Mouse (Mus musculus) heart, postnatal 25 days (tissue): ENCODE results near the gene B4gat1. TPM values are rescaled to one million over a fixed set of nuclear protein-coding genes. Genes with fewer than 3 reads are reported as not detected.
"Not testable (repeated sequence)": the region's sequence is repeated elsewhere in the genome, so short reads cannot be mapped to it uniquely, and the experiment has no call there.

ENCODE experiments used
- DNase-seq: peaks from one replicate; pipeline ENCODE4 v3.0.0; 2022; ENCODE audit warnings: low spot score
- intact Hi-C: fragments of 180-260 bp; cut with DNase I; formaldehyde crosslinking; loops from one replicate; pipeline ENCODE4 v1.15.1; 2025
- total RNA-seq, 2 experiments: library from RNA; stranded (reverse); gene quantifications; 2 replicates each; pipeline ENCODE4 v1.2.3; 2021

Gene B4gat1
- total RNA-seq: 10 to 100 TPM; 47.0 to 47.3 TPM

DNA sequence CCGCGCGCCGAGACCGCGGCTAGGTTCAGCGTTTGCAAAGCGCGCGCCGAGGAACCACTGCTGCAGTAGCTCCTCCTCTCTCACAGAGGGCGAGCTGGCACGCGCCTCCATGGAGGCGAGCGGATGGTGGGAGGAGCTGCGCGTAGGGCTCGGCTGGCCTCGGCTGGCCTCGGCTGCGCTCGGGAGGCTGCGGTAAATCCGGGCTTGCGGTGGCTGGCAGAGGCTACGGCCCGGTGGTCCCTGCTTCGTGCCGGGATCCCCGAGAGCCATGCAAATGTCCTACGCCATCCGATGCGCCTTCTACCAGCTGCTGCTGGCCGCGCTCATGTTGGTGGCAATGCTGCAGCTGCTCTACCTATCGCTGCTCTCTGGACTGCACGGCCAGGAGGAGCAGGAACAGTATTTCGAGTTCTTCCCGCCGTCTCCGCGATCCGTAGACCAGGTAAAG is at the start of gene B4gat1, which contains the start of gene AC124502.3:
TSS of gene B4gat1 (plus strand) at position 118 of the 448 bp plus-strand sequence.
TSS of gene AC124502.3 (plus strand) at position 183 of the 448 bp plus-strand sequence.
- intact Hi-C loops: loop anchor here (2.0 kb wide), 1 partner anchor 14 kb away; no protein-coding TSS in a partner anchor
- DNase-seq: peak; percentile 77

DNA sequence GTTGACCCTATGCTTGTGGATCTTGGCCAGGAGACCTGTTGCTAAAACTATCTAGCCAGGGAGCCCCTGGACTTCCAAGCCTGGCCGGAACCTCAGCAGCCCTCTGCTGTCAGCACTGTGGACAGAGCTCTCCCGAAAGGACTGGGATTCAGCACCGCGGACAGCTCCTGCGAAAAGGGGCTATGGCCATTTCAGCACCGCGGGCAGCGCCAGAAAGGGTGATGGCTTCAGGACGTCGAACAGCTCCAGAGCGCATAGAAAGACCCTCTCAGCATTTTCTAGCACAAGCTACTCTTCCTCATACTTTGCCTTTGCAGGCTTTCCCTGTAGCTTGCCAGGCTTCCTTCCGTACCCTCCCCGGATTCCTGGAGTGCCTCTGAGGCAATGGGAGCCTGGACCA is 49.6 kb upstream of the B4gat1 start:
- intact Hi-C loops: no loop called here
- DNase-seq: peak; percentile 64

DNA sequence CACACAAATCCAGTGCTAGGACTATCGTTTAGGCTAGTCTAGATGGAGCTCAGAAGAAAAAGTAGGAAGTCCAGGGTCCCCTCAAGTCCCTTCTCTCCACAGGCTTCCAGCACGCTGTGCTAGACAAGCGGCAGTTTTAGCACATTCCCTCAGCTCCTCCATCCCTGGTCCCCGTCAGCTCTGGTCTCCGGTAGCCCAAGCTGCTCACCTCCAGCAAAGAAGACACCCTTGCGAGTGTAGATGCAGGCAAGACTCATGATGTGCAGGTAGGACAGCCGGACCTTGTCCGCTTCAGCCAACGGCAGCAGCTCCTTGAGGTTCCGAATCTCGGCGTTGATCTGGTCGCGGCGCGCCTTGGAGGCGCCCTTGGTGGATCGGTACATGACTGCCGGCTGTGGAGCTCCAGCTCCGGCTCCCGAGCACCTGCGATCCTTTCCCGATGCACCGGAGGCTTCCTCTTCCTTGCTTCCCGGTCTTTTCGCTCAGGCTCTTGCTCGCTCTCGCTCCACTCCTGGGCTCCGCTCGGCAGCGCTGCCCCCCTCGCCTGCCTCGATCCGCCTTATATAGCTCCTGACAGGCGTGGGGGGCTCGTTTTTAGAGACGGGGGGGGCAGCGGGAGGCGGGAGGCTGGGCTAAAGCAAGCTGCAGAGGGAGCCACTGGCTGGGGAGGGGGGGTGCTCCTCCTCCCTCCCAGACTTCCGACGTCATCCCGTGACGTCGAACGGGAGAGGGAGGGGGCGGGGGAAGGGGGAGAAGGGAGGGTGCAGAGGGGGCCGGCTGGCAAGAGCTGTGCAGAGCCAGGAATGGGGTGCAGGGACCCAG is 49.0 kb upstream of the B4gat1 start:
- intact Hi-C loops: loop anchor here (10.0 kb wide), 1 partner anchor 365 kb away; the partner anchor contains the start of gene Rce1
- DNase-seq: no peak

DNA sequence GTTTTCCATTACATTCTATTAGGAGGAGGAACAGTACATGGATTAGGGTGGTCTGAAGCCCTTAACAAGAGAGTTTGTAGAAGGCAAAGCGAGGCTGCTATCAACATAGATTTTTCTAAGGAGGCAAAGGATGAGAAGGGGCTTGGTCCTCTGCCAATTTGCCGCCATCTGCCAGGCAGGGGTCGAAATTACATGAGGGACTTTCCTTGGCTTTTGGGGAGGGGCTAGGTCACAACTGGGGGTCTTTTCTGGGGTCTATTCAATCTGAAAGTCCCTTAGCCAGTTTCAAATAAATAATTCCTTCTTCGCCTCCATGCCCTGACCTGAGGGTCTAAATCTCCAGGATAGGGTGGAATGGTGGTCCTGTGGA is 48.4 kb upstream of the B4gat1 start, which contains the start of gene Npas4:
TSS of gene Npas4 (minus strand) at position 61 of the 370 bp plus-strand sequence.
- intact Hi-C loops: loop anchor here (10.0 kb wide), 1 partner anchor 365 kb away; the partner anchor contains the start of gene Rce1

DNA sequence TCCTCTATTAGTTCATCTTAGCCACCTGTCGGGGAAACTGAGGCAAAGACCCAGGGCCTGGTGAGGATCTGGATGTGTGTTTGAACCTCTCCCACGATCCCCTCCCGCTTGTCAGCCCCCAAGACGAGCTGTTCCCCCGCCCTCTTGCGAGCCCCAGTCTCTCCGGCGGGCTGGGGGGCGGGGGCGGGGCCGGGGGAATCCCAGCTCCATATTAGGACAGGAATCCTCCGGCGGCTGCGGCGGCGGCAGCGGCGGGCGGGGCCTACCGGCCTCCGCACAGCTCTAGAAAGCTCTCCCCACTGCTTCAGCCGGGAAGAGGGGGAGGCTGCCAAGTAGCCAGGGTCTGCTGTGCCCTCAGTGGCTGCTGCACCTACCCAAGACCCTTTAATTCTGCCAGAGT is 47.9 kb upstream of the B4gat1 start:
- DNase-seq: no peak
- intact Hi-C loops: loop anchor here (10.0 kb wide), 1 partner anchor 366 kb away; the partner anchor contains the start of gene Rce1

More for the DNA sequence above, 48.4 kb upstream of the B4gat1 start, which contains the start of gene Npas4:
- no peak for DNase-seq

DNA sequence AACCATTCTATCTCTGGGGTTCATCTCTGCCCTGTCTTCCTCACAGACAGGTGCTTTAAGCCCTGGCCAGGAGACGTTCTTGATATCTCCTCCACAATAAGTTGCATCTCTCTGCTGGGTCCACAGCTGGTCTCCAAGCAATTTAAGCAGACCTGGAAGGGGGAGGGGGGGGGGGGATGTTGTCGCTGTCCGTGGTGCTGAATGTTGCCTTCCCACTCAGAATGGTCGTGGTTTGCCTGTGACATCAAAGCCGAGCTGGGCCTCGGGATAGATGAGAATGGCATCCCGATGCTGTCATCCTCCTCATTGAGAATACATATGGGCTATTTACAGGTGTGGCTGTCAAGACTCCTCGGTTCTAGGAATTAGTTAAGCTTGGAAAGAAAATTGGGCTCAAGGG is 46.3 kb upstream of the B4gat1 start:
- DNase-seq: no peak
- intact Hi-C loops: loop anchor here (10.0 kb wide), 1 partner anchor 368 kb away; the partner anchor contains the start of gene Rce1

DNA sequence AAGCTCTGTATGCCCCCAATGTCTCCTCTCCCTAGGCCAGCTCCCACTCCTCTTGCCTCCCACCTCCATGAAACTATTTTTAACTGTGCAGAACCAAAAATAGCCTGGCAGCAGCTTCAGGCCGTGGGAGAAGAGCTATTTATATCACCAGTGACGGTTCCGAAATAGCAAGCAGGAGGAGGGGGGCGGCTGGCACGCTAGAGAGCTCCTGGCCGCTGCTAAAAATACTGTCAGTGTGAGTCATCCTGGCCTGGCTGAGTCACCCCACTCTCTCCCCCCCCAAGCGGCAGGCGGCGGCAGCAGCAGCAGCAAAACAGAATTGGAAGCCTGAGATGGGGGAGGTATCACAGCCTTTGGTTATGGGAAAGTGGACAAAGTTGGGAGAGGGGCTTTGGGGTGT is 45.7 kb upstream of the B4gat1 start:
- intact Hi-C loops: loop anchor here (1.0 to 10.0 kb wide), 2 partner anchors 8 to 368 kb away; partner anchors contain the start of gene Rce1
- DNase-seq: peak; percentile 60

DNA sequence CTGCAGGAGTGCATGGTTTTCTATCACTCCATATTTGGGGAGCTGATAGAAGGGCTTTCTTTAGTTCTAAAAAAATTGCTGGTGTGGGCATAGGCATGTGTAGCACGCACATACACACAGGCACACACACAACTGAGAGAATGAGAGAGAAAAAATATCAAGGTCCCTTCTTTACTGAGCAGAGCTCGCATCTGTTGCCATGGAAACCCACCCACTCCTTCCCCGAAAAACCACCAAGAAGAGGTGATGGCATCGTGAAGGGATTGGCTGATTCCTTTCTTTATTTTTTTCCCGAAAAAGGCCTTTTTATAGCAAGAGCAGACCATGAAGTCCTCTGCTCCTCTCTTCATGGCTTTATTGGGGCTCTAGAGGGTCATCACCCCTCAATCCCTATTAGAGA is 44.6 kb upstream of the B4gat1 start:
- no peak for DNase-seq
- intact Hi-C loops: loop anchor here (10.0 kb wide), 1 partner anchor 369 kb away; the partner anchor contains the start of gene Rce1

DNA sequence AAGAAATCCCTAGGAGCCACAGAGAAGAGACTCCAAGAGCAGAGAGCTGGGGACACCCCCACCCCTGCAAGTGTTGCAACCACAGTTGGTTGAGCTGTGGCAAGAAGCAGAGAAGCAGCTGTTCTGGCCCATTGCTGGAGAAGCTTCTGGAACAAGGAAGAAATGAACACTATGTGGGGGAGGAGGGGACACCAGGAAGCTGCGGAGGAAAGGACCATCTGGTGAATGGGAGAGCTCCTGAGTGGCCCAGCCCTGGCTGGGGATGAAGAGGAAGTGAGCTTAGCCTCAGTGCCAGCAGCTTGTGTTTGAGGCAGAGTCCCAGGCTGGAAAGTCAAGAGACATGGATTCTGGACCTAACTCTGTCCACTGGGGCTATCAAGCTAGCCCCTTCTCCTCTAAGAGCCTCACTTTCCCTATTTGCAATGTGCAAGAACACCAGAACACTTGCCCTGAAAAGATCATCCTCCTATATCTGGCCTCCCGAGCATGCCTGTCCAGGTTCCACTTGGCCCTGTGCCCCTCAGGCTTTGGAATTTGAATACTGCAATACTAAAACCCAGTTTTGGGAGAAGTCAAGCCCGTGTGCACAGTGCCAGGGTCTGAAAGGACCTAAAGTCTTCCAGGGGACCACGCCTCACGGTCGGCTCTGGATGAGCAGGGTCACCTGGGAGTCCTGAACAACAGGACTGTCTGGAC is 39.0 kb upstream of the B4gat1 start:
- DNase-seq: no peak

DNA sequence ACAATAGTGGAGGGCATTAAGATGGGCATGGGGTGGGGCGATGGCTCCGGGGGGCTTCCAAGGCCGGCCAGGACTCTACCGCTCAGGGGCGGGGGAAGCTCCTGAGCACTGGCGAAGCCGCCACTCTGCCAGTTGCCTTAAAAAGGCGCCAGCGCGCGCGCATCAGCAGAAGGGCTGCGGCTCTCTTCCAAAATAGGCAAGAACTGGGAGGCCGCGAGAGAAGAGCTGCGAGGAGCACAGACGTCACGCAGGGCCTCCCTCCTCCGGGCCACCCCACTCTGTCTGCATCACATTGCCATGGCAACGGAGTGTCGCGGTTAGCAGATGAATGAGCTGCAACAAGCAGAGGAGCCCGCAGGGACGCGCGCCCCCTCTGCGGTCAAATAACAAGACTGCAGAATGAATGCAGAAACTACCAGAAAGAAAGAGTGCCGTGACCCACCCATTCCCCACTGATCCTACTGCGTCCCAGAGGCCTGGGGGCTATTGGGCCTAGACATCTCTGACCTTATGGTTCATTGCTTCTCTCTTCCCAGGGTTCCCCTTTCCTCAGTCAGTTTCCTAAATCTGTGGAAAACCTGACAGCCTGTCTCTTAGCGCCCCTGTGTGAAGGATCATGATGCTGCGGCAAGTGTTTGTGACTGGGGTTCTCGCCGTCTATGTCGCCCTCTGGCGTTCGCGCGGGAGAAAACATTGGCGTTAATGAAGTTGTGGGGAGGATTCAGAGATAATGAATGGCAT is 36.8 kb upstream of the B4gat1 start:
- intact Hi-C loops: loop anchor here (1.0 to 5.0 kb wide), 3 partner anchors 9 to 250 kb away; no protein-coding TSS in a partner anchor
- peak; percentile 46 for DNase-seq

More for the DNA sequence above, 39.0 kb upstream of the B4gat1 start:
- intact Hi-C loops: loop anchor here (5.0 to 10.0 kb wide), 2 partner anchors 247 to 375 kb away; partner anchors contain the start of gene Rce1

DNA sequence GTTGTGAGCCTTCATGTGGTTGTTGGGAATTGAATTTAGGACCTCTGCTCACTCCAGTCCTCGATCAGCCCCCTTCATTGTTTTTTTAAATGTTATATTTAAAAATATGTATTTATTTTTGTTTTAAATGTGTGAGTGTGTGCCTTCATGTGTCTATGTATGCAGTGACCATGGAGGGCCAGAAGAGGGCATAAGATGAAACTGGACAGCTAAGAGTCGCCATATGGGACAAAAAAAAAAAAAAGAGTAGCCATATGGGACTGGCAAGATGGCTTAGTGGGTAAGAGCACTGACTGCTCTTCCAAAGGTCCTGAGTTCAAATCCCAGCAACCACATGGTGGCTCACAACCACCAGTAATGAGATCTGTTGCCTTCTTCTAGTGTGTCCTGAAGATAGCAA is 35.0 kb upstream of the B4gat1 start:
- intact Hi-C loops: loop anchor here (5.0 kb wide), 1 partner anchor 251 kb away; no protein-coding TSS in a partner anchor
- not testable (repeated sequence) for DNase-seq

DNA sequence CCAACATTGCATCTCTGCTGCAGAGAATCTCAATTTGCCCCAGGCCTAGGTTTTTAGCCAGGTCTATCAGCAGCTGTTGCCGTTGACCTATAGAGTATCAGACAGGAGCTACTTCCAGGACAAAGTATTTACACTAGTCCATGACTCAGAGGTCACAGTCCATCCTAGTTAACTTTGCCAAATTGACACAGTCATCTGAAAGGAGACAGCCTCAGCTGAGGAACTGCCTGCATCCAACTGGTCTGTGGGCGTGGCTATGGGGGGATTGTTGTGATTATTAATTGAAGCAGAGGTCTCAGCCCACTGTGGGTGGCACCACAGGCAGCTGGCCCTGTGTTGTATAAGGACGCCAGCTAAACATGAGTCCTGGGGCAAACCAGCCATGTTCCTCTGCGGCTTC is 33.7 kb upstream of the B4gat1 start:
- intact Hi-C loops: loop anchor here (5.0 kb wide), 1 partner anchor 253 kb away; no protein-coding TSS in a partner anchor
- no peak for DNase-seq

DNA sequence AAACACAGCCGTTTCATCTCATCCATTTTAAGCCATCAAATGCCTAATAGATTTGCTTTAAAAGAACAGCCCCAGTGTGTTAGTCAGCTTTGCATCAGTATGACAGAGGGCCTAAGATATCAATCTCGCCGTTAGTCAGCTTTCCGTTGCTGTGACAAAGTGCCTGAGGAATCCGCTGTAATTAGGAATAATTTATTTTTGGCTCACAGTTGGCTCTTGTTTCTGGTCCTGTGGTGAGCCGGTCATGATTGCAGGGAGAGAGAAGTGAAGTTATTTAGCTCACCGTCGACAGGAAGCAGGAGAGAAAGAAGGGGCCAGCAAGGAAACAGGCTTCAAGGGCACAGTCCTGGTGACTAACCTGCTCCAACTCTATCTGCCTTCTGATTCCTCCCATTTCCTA is 25.5 kb upstream of the B4gat1 start:
- no peak for DNase-seq
- intact Hi-C loops: no loop called here

DNA sequence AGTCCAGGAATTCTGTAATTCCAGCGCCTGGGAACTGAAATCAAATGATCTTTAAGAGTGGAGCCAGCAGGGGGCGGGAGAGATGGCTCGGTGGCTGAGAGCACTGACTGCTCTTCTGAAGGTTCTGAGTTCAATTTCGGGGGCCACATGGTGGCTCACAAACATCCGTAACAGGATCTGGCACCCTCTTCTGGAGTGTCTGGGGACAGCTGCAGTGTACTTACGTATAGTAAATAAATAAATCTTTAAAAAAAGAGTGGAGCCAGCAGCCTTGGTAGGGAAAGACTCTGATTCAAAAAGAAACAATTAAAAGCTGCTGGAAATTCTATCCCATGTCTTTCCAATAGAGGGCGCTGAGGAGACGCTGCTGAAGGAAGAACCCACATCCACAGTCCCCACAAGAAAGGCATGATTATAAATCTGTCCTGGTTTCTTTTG is 23.6 kb upstream of the B4gat1 start:
- DNase-seq: no peak
- intact Hi-C loops: loop anchor here (2.0 kb wide), 1 partner anchor 58 kb away; no protein-coding TSS in a partner anchor

DNA sequence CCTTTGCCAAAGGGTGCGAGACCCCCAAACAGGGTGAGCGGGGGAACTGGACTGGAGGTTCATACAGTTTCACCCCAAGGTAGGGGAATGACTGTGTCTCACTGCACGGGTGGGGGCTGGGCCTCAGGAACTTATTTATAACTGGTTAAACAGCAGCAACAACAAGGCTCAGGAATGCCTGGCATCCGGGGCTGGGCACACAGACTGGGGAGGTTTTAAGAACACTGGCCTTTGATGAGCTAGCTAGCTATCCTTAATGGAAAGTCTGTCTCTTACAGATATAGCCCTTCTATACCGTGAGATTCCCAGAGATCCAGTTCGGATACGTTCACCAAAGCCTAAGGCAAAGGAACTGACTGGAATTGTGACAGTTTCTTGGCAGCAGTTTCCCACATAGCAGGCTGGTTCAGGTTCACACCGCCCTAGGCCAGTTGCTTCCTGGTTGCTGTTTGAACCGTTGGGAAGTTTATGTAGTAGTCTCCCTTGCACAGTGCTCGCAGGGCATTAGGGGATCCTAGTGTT is 22.3 kb upstream of the B4gat1 start:
- no peak for DNase-seq
- intact Hi-C loops: no loop called here

DNA sequence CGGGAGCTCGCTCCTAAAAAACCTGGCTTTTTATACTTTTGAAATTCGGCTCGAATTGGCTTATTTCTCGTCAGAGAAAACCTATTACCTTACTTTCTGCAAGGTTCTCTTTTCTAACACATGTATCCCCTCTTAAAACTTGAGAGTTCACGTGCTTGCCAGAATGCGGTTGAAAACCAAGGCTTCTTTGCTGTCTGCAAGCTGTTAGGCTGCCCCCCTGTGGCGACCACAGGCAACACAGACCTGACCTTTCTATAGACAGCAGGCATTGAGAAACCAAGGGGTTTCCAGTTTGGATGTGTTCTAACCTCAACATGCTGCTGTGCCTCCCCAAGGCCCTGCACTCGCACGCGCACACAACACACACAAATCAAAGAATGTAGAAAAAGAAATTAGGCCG is 21.8 kb upstream of the B4gat1 start:
- DNase-seq: no peak
- intact Hi-C loops: no loop called here

DNA sequence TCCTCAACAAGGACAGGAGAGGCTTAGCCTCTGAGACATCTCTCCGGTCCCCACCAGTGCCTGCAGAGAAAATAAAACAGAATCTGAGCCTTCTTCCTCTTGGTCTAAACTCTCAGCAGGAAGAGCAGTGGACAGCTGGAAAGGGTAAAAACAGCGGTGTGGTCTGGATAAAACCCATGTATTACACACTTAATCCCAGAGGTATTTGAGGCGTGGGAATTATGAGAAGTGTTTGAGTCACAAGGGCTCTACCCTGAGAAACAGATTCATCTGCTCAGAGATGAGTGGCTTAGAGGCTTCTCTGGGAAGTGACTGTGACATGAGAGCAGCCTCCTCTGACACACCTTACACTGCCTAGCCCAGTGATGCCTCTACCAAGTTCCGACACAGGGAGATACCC is 21.0 kb upstream of the B4gat1 start:
- intact Hi-C loops: no loop called here
- DNase-seq: no peak

DNA sequence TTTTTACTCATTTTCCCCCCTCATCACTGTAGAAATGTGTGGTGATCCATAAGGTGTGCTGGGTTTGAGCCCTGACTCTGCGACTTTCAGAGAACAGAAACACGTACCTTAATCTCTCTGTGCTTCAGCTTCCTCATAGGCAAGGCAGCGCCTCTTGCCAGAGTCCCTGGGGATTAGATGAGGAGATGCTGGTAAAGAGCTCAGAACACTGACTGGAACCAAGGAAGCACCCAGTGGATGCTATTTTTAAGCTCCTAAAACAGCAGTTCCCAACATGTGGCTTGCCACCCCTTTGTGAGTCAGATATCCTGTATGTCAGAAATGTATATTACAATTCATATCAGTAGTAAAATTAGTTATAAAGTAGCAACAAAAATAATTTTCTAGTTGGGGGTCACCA is 20.4 kb upstream of the B4gat1 start:
- intact Hi-C loops: no loop called here
- no peak for DNase-seq

DNA sequence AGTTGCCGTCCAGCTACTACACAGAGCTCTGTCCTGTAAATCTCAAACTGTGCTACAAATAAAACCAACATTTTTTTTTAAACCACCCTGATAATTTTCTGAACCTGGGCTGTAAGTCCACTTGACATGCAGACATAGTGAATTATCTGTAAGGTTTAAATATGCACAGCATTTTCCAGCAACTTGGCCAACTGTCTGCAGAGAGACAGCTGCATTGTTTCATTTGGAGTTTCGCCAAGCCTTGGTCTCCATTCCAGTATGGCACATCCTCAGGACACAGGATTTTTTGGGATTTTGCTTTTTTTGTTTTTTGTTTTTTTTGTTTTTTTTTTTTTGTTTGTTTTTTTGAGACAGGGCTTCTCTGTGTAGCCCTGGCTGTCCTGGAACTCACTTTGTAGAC is 17.2 kb upstream of the B4gat1 start:
- no peak for DNase-seq
- intact Hi-C loops: no loop called here
